Mouse (Mus musculus) layer of hippocampus, postnatal 10 days (tissue): ENCODE data around the gene Gm20388. TPM values are rescaled to one million over a fixed set of nuclear protein-coding genes. Genes with fewer than 3 reads are reported as not detected.
A peak's percentile ranks its signal among the peaks of the same experiment; 100 is the strongest.

Experiments used
- DNase-seq, 2 experiments: peaks; one replicate each; pipeline ENCODE4 v3.0.0; 2021; ENCODE audit warnings: low spot score in 2 of 2
- microRNA-seq, 2 experiments: library from miRNA; unstranded; fragments of <30 nt; microRNA quantifications; one replicate each; pipeline ENCODE4 v1.2.0; 2021
- total RNA-seq, 2 experiments: library from RNA; stranded (reverse); gene quantifications; 2 replicates each; pipeline ENCODE4 v1.2.3; 2021

The Gm20388 gene
- total RNA-seq, 2 experiments from 2014 or later, result not detected

DNA sequence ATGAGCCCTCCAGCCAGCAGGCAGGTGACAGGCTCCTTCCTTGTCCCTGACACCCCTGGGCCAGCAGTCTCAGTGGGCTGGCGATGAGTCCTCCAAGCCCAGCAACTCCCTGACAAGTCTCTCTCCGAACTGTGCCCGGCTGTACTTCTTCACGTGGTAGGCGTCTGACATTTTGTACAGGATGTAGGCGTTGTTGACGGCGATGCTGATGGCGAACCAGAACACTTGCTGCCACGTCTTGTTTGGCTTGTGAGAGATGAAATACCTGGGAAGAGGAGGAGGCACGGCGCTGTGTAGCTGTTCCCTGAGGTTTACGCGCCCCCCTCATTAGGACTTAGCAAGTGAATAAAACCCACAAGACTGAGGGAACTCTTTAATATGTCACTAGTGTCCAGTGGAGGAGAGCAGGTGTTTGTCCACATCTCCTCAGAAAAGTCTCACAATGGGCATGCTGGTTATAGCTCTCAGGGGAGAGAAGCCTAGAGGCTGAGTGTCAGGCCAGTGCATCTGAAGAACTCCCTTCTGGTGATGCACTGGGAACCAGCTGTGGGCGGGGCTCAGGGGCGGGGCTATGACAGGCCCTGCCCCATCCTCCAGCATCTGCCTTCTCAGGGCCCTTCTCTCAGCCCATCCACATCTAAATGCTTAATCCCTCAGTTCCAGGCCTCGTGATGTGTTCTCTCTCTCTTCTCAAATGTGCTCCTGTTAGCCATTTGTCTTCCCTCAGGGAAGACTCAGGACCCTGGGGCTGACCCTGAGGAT is 4460.0 kb downstream of the Gm20388 start:
- DNase-seq, result no peak

DNA sequence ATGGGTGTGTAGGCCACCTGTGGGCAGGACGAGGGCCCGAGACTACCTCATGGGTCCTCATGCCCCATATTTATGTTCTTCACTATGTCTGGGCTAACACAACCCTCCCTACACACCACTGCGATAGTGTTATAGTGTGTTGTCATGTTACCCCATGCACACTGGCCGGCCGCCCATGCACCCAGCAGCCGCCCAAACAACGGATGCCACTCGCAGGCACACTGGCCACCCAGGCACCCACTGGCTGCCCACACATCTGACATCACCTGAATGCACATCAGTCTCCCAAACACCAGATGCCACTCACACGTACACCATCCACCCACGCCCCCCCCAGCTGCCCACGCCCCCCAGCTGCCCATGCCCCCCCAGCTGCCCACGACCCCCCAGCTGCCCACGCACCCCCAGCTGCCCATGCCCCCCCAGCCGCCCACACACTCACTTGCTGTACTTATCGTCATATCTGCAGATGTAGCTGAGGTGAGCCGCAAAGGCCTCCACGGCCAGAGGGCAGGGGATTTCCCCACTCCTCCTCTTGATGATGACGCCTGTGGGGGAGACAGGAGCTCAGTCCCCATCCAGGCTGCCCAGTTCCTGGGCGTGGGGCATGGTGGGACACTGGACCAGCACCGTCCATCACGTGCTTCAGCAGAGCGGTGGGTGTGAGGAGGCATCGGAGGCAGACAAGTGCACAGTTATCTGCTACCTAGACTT is 4460.9 kb downstream of the Gm20388 start:
- DNase-seq, result no peak

- no peak for DNase-seq
Observed at GRCm38 (mm10) chr8:124373753-124374152, 4463.1 kb downstream of the Gm20388 start.

DNA sequence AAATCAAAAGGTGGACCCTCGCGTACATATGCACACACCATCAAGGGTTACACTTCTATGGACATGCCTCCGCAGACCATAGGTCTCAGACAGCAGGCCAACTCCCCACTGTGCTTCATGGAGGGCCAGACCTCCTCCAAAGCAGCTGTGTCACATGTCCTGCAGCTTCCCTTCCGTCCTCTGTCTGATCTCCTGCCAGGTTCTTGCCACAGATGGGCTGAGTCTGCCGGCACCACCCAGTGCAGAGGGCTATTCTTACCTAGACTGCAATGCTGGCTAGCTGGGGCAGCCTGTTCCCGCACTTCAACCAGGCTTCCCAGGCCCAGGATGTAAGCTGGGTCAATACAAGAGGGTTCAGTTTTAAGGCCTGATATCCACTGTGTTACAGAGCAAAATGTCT is 4464.5 kb downstream of the Gm20388 start:
- no peak for DNase-seq

DNA sequence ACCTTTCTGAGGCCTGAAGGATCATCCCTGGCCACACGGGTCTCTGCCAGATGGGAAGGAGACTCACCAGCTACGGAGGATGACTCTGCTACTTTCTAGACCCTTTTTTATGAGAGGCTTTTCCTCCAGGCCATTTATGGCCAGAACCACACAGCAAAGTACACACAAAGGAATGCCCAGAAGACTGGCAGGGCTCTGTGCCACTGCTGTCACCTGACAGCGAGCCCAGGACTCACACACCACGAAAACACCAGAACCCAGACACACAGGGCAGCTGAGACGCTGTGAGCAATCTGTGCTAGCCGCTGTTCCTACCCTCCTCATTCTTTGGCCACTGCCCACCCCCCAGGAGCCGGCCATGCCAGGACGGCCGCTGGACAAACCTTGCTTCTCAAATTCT is 4465.1 kb downstream of the Gm20388 start:
- no peak for DNase-seq

GRCm38 (mm10) chr8:124376406-124376805 is 4465.8 kb downstream of the Gm20388 start:
- no peak for DNase-seq

DNA sequence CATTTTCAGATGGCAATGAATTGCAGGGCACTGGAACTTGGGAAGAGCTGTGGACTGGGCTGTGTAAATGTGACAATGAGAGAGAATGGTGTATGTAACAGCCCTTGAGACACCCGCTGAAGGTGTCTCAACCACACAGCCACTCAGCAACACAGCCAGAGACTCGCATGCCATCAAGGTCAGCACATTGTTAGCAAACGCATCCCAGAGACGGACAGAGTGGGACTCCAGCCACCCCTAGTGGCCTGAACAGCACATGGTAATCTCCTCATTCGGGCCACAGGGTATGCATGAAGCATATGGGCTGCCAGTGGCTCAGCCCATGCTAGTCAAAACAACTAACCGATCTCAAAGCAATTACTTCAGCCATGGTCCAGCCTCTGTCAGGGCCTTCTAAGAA is 4468.6 kb downstream of the Gm20388 start:
- no peak for DNase-seq

GRCm38 (mm10) chr8:124382235-124382634 is 4471.6 kb downstream of the Gm20388 start:
- no peak for DNase-seq

DNA sequence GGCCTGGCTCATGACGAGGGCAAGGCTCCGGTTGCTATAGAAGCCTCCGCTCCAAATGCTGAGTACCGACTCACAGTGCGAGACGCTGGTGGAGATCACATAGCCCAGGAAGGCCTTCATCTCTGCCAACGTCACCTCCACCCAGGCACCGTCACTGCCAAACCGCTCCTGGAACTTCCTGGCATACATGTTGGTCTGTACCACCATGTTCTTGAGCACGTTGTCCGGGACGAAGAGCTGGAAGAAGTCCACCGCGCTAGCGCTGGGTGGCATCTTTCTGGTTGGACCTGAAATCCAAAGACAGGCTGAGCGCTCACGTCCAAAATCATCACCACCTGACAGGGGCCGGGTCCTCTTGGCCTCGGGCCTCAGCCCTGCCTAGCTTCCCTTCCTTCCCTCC is 4473.7 kb downstream of the Gm20388 start:
- DNase-seq, result no peak

DNA sequence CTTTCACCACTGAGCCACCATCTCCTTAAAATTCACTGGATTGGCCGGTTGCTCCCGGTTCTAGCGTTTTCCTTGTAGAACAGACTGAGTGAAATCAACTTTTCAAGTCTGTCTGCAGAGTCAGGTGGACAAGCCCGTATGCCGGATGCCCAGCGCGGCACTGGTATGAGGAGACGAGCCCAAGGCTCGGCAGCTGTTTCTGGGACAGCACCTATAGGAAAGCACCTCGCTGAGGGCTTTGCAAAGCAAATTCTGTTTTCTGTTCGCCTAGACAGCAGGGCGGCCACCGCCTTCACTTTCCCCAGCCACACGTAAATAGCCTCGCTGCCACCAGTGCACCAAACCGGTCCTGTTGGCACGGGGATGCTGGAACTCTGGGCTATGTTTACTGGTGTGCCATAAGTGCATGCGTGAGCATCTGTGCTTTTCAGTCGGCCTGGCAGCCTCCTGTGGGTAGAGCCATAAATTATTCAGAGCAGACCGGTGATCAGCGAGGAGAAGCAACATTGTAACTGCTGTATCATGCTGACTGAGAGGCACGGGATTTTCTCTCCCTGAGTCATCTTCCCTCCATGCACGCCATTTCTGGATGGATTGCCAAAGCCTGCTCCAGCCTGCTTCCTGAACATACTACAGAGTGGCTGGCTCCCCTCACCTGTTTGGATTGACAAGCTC is 4475.7 kb downstream of the Gm20388 start:
- peak; percentile 41 to 52 for DNase-seq

DNA sequence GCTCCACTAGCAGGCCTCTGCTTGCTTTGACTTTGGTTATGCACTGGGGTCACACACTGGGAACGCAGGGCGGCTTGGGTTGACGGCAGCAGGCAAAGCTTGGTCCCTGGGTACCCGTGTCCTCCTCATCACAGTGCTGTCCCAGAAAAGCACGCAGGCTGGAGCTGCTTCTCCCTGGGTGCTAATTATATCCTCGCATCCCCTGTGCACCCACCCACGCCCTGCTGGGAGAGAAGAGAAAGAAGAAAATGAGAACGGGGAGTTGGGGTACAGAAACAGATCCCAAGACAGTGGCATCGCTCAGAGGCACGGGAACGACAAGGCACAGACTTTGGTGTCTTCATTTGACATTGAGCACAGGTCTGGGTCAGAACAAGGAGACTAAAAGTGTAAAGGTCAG is 4478.9 kb downstream of the Gm20388 start:
- DNase-seq, result peak; percentile 45 to 52

DNA sequence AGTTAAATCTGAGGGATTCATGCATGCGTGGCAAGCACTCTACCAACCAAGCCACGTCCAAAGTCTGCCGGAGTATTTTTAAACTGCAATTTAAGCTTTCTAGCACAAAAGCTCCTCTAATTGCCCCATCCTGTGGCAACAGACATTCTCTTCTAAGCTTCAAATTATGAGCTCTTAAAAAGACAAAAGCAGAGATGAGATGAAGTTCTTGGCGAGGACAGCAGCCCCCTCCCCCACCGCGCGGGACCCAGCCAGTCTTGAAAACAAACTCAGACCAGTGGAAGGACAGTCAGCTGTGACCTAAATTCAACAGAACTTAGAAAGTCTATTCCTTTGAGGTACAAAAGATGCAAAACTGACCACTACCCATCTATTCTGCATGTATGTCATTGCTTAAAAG is 4480.6 kb downstream of the Gm20388 start:
- no peak for DNase-seq

GRCm38 (mm10) chr8:124392271-124393012 is 4481.8 kb downstream of the Gm20388 start:
- DNase-seq, result no peak

DNA sequence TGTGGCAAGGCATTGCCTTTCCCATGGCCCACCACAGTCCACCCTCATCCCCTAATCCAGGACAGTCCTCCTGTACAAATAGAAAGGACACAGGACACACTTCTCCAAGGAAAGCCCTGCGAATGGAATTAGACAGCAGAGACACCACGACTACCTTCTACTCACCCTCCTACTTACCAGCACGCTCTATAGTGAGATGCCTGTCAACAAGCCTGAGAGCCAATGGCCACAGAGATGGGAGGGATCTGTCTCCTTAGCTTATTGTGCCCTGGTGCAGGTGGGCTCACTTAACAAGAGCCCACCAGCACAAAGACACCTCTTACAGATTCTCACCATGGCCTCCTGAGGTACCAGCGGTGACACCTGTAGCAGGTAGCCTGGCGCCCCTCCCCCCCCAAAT is 4482.4 kb downstream of the Gm20388 start:
- no peak for DNase-seq

DNA sequence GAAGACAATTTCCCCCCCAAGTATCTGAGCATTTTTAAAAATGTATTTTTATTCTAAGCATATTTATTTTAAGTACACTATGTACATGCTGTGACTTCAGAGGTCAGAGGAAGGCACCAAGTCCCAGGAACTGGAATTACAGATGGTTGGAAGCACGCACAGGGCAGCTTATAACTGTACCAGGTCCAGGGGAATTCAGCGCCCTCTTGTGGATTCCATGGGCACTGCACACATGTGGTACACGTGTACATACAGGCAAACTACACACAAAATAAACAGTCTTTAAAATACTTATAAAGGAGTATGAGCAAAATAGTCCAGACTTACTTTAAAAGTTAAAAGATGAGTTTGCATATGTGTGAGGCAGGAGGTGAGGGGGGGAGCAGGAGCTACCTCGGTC is 4483.3 kb downstream of the Gm20388 start:
- no peak for DNase-seq

GRCm38 (mm10) chr8:124394951-124395350 is 4484.3 kb downstream of the Gm20388 start:
- DNase-seq, result no peak

Small RNA genes within 50 kb of the gene (microRNA-seq; reads per million reads assigned to microRNA genes)
- 0 reads per million in 2 experiments for gene Gm22715
- 0 reads per million in 2 experiments for gene Gm24366
- gene Gm27530, result 0 reads per million in 2 experiments
- 0 reads per million in 2 experiments for gene Mir1967
- gene Mir6396, result 0 reads per million in 2 experiments
- gene Mir7079, result 0 to 2.4 reads per million in 2 experiments
- 205 to 238 reads per million in 2 experiments for gene Mir7080
- gene Mir7237, result 0 to 0.22 reads per million in 2 experiments
- gene Mir7687, result 2.2 to 2.9 reads per million in 2 experiments

Other genes with a start within 250 kb of the Gm20388 start
- 1 to 10 TPM; 5.1 to 5.2 TPM for gene Wfdc1, start 244.5 kb upstream of the Gm20388 start, total RNA-seq
- 1 to 10 TPM; 1.8 to 2.0 TPM for gene Atp2c2, start 210.8 kb upstream of the Gm20388 start, total RNA-seq
- gene Tldc1, start 132.4 kb upstream of the Gm20388 start, total RNA-seq, result 10 to 100 TPM; 16.3 to 18.3 TPM
- 100 to 1,000 TPM; 129 to 134 TPM for gene Cotl1, start 70.3 kb upstream of the Gm20388 start, total RNA-seq
- 1 to 10 TPM; 7.4 to 9.3 TPM for gene Klhl36, start 48.6 kb upstream of the Gm20388 start, total RNA-seq
- gene Usp10, start 481 bp upstream of the Gm20388 start, total RNA-seq, result 100 to 1,000 TPM in 1 of 2 experiments, 10 to 100 TPM in 1; 94.9 to 104 TPM
- 1 to 10 TPM; 2.2 to 2.9 TPM for gene Crispld2, start 81.6 kb downstream of the Gm20388 start, total RNA-seq
- gene Zdhhc7, start 190.6 kb downstream of the Gm20388 start, total RNA-seq, result 10 to 100 TPM; 37.7 to 40.4 TPM
- gene 6430548M08Rik, start 203.3 kb downstream of the Gm20388 start, total RNA-seq, result 10 to 100 TPM; 76.5 to 86.8 TPM